Mouse (Mus musculus) neural tube, embryonic 15.5 days (tissue): Measurements from ENCODE around the gene Rab3gap2. TPM values are rescaled to one million over a fixed set of nuclear protein-coding genes. Genes with fewer than 3 reads are reported as not detected.

Experiments used
- ATAC-seq: fragments of 200-750 bp; cut with Nextera tagmentation; 2 replicates; pipeline ENCODE4 v1.8.0; 2017; ENCODE audit warnings: mild to moderate bottlenecking, moderate TSS enrichment, moderate library complexity; ENCODE audit not compliant: low FRiP score
- H3K27ac ChIP-seq: fragments of 300-500 bp; sonication (generic); replicated peaks from 2 replicates; pipeline ENCODE4 v1.5.1; 2015; ENCODE audit warnings: mild to moderate bottlenecking, inconsistent platforms
- H3K27me3 ChIP-seq: fragments of 300-500 bp; sonication (generic); replicated peaks from 2 replicates; pipeline ENCODE4 v1.6.1; 2015; ENCODE audit warnings: inconsistent platforms
- H3K36me3 ChIP-seq: fragments of 300-500 bp; sonication (generic); 2 replicates; pipeline ENCODE4 v1.6.1; 2015; ENCODE audit warnings: inconsistent platforms
- H3K4me1 ChIP-seq: fragments of 300-500 bp; sonication (generic); 2 replicates; pipeline ENCODE4 v1.6.1; 2015; ENCODE audit warnings: inconsistent platforms
- H3K4me2 ChIP-seq: fragments of 300-500 bp; sonication (generic); 2 replicates; pipeline ENCODE4 v1.6.1; 2015; ENCODE audit warnings: inconsistent platforms, mild to moderate bottlenecking, moderate library complexity
- H3K4me3 ChIP-seq: fragments of 300-500 bp; sonication (generic); replicated peaks from 2 replicates; pipeline ENCODE4 v1.5.1; 2015; ENCODE audit warnings: mild to moderate bottlenecking, inconsistent platforms
- H3K9ac ChIP-seq: fragments of 300-500 bp; sonication (generic); replicated peaks from 2 replicates; pipeline ENCODE4 v1.6.1; 2015; ENCODE audit warnings: mild to moderate bottlenecking, inconsistent platforms
- H3K9me3 ChIP-seq: fragments of 300-500 bp; sonication (generic); replicated peaks from 2 replicates; pipeline ENCODE4 v1.6.1; 2016; ENCODE audit warnings: inconsistent platforms
- WGBS: fragments of 180-500 bp; shearing (Covaris S2); methylation state at CpG from one replicate; pipeline ENCODE4 v1.1.7; 2015; ENCODE audit warnings: mixed read lengths; 5-methylcytosine and 5-hydroxymethylcytosine counted together
- polyA plus RNA-seq: library from polyadenylated mRNA; unstranded; fragments of >200 nt; fragmentation: Nextera tagmentation; extraction: Ambion mirVana; gene quantifications from 2 replicates; pipeline ENCODE4 v1.2.1, GENCODE M21; 2015

Gene Rab3gap2
- polyA plus RNA-seq = 23.8 and 24.5 TPM in 2 replicates

DNA sequence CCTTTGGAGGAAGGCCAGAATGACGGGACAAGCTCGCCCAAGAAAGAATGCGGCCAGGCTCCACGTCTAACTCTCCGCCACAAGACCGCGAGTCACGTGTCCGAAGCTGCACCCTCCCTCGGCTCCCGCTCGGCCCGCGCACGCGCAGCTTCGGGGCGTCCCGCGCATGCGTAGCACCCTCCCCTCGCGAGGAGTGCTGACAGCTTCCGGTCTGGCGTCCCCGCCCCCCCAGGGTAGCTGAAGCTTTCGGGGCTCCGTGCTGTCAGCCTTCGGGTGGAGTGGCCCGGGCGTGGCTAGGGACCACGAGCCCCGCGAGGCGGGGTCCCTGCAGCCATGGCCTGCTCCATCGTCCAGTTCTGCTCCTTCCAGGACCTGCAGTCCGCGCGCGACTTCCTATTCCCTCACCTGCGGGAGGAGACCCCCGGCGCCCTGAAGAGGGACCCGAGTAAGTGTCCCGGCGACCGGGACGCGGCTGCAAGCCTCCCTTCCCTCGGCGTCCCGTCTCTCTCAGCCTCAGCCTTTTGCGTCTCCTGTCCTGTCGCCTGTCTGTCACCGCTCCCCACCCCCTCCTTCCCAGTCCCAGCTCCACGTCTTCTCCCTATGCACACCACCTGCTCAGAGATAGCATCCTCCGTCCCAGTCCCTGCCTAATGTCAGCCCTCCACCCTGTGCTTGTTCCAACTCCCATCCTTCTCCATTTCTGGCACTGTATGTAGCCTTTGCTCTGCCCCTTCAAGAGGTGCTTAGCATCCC, at the start of gene Rab3gap2:
Rab3gap2 (plus strand) TSS at position 209 of the 753 bp plus-strand sequence.
- no peaks in the 10 kb centered on the region for H3K9me3 ChIP-seq
- H3K4me2 ChIP-seq = peak within 1 kb of the TSS; percentile 89
- H3K4me3 ChIP-seq = peak within 1 kb of the TSS; percentile 99
- peak; percentile 92 for ATAC-seq
- under 1% methylated on average over 57 of the region's 57 CpGs for WGBS
- peak within 1 kb of the TSS; percentile 84 for H3K27ac ChIP-seq
- no peaks in the 10 kb centered on the region for H3K36me3 ChIP-seq
- peaks cover 43% of the 10 kb centered on the region for H3K4me1 ChIP-seq
- no peaks in the 10 kb centered on the region for H3K27me3 ChIP-seq
- peak within 1 kb of the TSS; percentile 98 for H3K9ac ChIP-seq

GRCm38 (mm10) chr1:185173641-185174040, 30.3 kb upstream of the Rab3gap2 start:
- Histone ChIP-seq H3K4me2 (no peak overlapping the region), H3K27me3 (no peaks in the 10 kb centered on the region), H3K9me3 (no peaks in the 10 kb centered on the region), H3K4me1 (no peaks in the 10 kb centered on the region), H3K36me3 (no peaks in the 10 kb centered on the region), H3K9ac (no peak overlapping the region), H3K27ac (no peak overlapping the region), H3K4me3 (no peak overlapping the region)
- WGBS = 91% methylated on average over 5 of the region's 5 CpGs
- ATAC-seq = no peak

- H3K27ac ChIP-seq = no peak overlapping the region
- H3K4me2 ChIP-seq = no peak overlapping the region
- 85% methylated on average over 6 of the region's 6 CpGs for WGBS
- no peak overlapping the region for H3K9ac ChIP-seq
- no peak for ATAC-seq
- H3K27me3 ChIP-seq = no peaks in the 10 kb centered on the region
- H3K9me3 ChIP-seq = no peaks in the 10 kb centered on the region
- H3K4me1 ChIP-seq = no peaks in the 10 kb centered on the region
- H3K4me3 ChIP-seq = no peak overlapping the region
- H3K36me3 ChIP-seq = no peaks in the 10 kb centered on the region
Measured at GRCm38 (mm10) chr1:185177860-185178259, 26.1 kb upstream of the Rab3gap2 start.

GRCm38 (mm10) chr1:185183591-185184330, 20.2 kb upstream of the Rab3gap2 start:
- no peak for ATAC-seq
- peak overlapping the region; percentile 26 for H3K4me2 ChIP-seq
- 27% methylated on average over 9 of the region's 9 CpGs for WGBS
- peaks cover 11% of the 10 kb centered on the region for H3K4me1 ChIP-seq
- H3K27me3 ChIP-seq = no peaks in the 10 kb centered on the region
- no peaks in the 10 kb centered on the region for H3K36me3 ChIP-seq
- no peak overlapping the region for H3K4me3 ChIP-seq
- H3K9ac ChIP-seq = no peak overlapping the region
- H3K9me3 ChIP-seq = no peaks in the 10 kb centered on the region
- no peak overlapping the region for H3K27ac ChIP-seq

- Histone ChIP-seq H3K4me1 (peaks cover 11% of the 10 kb centered on the region), H3K4me3 (no peak overlapping the region), H3K4me2 (no peak overlapping the region), H3K9me3 (no peaks in the 10 kb centered on the region), H3K9ac (no peak overlapping the region), H3K27ac (no peak overlapping the region), H3K36me3 (no peaks in the 10 kb centered on the region), H3K27me3 (no peaks in the 10 kb centered on the region)
- ATAC-seq = no peak
- 34% methylated on average over 9 of the region's 9 CpGs for WGBS
Measured at GRCm38 (mm10) chr1:185185556-185185955, 18.4 kb upstream of the Rab3gap2 start.

DNA sequence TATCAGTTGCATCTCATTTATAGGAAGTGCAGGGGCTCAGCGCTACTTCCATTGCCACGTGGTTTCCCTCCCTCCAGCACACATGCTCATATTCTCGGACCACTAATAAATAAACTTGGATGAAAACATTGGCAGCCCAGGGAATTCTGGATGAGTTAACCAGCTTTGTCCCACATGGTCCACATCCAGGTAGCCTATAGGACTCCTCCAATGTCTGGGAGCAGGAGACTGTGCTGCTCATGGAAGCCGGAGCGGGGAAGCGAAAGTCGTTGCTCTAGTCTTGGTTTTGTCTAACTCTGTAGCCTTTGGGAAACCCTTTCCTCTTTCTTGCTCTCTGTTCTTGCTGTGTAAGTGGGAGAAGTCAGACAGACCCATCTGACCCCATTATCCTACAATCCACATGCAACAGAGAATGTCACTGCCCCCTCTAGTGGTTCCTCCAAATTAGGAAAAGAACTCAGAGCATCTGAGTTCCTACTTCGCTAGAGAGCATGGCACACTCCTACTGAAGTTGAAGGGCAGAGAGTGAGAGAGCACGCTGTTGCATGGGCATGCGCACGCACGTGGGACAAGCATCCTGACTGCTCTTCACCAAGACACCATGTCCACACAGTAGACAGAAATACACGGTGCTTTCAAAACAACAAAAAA, 16.7 kb upstream of the Rab3gap2 start:
- H3K4me2 ChIP-seq = no peak overlapping the region
- 68% methylated on average over 13 of the region's 13 CpGs for WGBS

DNA sequence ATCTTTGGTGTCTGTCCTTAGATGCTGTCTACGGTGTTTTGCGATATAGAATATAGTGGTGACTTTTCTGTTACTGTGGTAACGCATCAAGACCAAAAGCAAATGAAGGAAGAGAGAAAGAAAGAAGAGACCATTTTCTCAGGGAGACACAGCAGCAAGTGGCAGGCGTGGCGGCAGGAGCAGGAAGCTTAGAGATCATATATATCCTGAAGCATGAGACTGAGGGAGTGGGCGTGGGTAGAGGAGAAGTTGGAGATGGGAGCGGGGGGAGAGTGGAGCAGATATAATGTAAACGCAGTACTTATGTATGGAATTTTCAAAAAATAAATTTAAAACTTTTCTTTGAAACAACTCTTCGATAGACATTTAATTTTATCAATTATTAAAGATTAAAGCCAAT, 14.0 kb upstream of the Rab3gap2 start:
- Histone ChIP-seq H3K36me3 (no peaks in the 10 kb centered on the region), H3K9me3 (no peaks in the 10 kb centered on the region), H3K4me2 (no peak overlapping the region), H3K27me3 (no peaks in the 10 kb centered on the region), H3K27ac (no peak overlapping the region), H3K4me3 (no peak overlapping the region), H3K4me1 (peaks cover 7% of the 10 kb centered on the region; the same call in 1 of the 2 replicates), H3K9ac (no peak overlapping the region)
- no peak for ATAC-seq
- WGBS = 95% methylated on average over 9 of the region's 9 CpGs

More for the DNA sequence above, 16.7 kb upstream of the Rab3gap2 start:
- Histone ChIP-seq H3K9ac (no peak overlapping the region), H3K4me1 (peaks cover 11% of the 10 kb centered on the region), H3K27ac (no peak overlapping the region), H3K27me3 (no peaks in the 10 kb centered on the region), H3K4me3 (no peak overlapping the region), H3K36me3 (no peaks in the 10 kb centered on the region), H3K9me3 (no peaks in the 10 kb centered on the region)
- ATAC-seq = peak; percentile 47; the same call in 1 of the 2 replicates

- Histone ChIP-seq H3K27me3 (no peaks in the 10 kb centered on the region), H3K4me2 (no peak overlapping the region), H3K4me3 (no peak overlapping the region), H3K4me1 (no peaks in the 10 kb centered on the region; the same call in 1 of the 2 replicates), H3K9ac (no peak overlapping the region), H3K27ac (no peak overlapping the region), H3K9me3 (no peaks in the 10 kb centered on the region), H3K36me3 (no peaks in the 10 kb centered on the region)
- 71% methylated on average over 8 of the region's 8 CpGs for WGBS
- no peak for ATAC-seq
Measured at GRCm38 (mm10) chr1:185192087-185192486, 11.8 kb upstream of the Rab3gap2 start.

DNA sequence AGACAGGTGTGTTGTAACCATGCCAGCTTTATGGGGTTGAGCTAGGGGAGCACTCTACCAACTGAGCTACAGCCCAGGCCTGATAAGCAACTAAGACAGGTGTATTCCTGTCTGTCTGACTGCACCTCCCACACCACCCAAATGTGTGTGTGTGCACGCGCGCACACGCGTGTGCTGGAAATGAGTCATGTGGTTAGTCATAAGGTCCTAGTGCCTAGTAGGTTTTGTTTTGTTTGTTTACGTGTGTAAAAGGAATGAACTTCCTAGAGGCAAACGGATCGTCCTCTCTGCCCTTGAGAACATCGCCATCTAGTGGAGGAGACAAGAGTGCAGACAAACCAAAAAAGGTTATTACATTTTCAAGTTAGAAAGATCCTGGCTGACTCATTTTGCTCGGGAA, 10.4 kb upstream of the Rab3gap2 start:
- no peaks in the 10 kb centered on the region for H3K27me3 ChIP-seq
- H3K27ac ChIP-seq = no peak overlapping the region
- H3K9ac ChIP-seq = no peak overlapping the region
- WGBS = 10% methylated on average over 10 of the region's 10 CpGs
- H3K4me3 ChIP-seq = no peak overlapping the region
- no peak; the same call in 1 of the 2 replicates for ATAC-seq
- H3K4me1 ChIP-seq = no peaks in the 10 kb centered on the region
- no peaks in the 10 kb centered on the region for H3K9me3 ChIP-seq
- H3K4me2 ChIP-seq = peak overlapping the region; percentile 37
- H3K36me3 ChIP-seq = no peaks in the 10 kb centered on the region

DNA sequence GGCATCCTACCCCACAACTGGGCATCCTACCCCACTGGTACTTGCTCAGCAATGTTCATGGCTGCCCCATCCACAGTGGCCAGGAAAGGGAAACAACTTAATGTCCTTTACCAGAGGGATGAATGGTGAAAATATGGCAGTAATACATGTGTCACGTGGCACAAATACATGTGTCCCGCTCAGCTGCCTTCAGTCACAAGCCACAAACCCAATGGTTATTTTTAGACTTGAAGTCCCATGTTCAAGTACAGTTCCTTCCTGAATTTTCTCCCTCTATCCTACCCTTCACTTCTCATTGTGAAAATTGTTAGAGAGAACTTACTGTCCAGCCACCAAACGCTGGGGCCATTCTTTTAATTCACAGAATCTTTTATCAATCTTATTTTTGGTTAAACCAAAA, 7.6 kb upstream of the Rab3gap2 start:
- Histone ChIP-seq H3K36me3 (no peaks in the 10 kb centered on the region), H3K27me3 (no peaks in the 10 kb centered on the region), H3K4me1 (peaks cover 11% of the 10 kb centered on the region; the same call in 1 of the 2 replicates), H3K9me3 (no peaks in the 10 kb centered on the region), H3K27ac (no peak overlapping the region), H3K4me3 (no peak overlapping the region), H3K4me2 (no peak overlapping the region), H3K9ac (no peak overlapping the region)
- no peak for ATAC-seq
- WGBS = 76% methylated on average over 3 of the region's 3 CpGs

DNA sequence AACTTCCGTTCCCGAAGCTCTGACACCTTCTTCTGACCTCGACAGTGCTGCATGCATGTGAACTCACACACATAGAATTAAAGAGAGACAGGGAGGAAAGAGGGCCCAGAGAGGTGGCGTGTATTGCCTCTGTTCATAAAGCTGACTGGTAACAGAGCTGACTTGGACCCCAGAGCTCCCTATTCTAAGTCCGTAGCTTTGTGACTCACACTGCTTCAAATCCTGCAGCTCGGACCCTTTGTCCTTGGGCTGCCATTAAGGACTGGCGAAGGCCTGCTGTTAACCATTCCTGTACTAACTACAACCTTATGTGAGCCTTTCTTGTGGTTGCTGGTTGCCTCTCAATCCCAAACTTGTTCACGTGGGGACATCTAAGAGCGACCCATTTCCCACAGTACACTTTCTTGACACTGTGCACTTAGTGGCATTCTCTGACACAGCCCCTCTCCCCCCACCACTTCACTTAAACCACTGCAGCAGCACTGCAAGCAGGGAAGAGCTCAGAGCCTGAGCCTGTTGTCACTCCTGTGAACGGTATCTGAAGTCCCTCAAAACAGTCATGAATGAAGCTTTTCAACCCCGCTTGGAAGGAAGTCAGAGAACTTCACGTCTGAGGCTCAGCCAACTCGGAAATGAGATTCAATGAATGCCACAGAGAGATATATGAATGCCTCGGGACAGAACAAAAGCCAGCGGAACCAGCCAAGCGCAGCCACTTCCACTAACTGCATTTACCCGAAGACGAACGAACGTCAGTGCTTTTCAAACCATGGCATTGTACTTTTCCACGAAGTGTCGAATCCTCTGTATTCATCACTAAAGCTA, 3.1 kb upstream of the Rab3gap2 start:
- Histone ChIP-seq H3K36me3 (no peaks in the 10 kb centered on the region), H3K4me2 (peak overlapping the region; percentile 8; the same call in 1 of the 2 replicates), H3K9me3 (no peaks in the 10 kb centered on the region), H3K4me1 (peaks cover 37% of the 10 kb centered on the region), H3K27ac (peak overlapping the region; percentile 68), H3K9ac (no peak overlapping the region), H3K27me3 (no peaks in the 10 kb centered on the region), H3K4me3 (no peak overlapping the region)
- peak; percentile 33 for ATAC-seq
- WGBS = 29% methylated on average over 22 of the region's 22 CpGs
